Mouse (Mus musculus): ENCODE measurements around the gene Abhd17c.

DNA sequence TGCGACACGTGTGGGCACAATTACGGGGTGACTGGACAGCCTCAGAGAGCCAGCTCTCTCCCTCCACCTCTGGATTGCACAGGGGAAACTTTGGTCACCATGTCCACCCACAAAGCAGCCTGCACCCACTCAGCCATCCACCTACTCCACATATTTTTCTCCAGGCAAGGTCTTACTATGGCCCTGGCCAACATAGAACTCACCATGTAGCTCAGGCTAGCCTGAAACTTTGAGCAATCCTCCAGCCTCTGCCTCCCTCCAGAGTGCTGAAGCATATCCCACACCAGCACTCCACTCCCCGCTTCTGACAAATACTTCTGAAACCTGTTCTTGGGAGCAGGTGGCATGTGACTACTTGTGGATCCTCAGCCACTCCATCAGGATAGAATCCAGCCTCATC, 1.9 kb downstream of the Abhd17c start:
- TF ChIP-seq CTCF (IDR thresholded peaks at IDR 0.05; ENCODE audit: low read depth, low read length): no peak
- TF ChIP-seq POLR2A (IDR thresholded peaks at IDR 0.05; ENCODE audit: borderline replicate concordance, low read depth, low read length): no peak
